Mouse (Mus musculus) liver, adult 2 months (tissue): Measurements from ENCODE around the gene Rhobtb1.

Experiments used
- CTCF ChIP-seq: fragments of 200-500 bp; IDR thresholded peaks from 2 replicates; pipeline ENCODE4 v1.5.1; 2011; ENCODE audit warnings: low read depth, low read length, control low read depth
- POLR2A ChIP-seq: fragments of 200-500 bp; IDR thresholded peaks from 2 replicates; pipeline ENCODE4 v1.6.1; 2011; ENCODE audit warnings: low read length, control low read depth; ENCODE audit not compliant: insufficient read depth; ENCODE audit errors: extremely low read depth

DNA sequence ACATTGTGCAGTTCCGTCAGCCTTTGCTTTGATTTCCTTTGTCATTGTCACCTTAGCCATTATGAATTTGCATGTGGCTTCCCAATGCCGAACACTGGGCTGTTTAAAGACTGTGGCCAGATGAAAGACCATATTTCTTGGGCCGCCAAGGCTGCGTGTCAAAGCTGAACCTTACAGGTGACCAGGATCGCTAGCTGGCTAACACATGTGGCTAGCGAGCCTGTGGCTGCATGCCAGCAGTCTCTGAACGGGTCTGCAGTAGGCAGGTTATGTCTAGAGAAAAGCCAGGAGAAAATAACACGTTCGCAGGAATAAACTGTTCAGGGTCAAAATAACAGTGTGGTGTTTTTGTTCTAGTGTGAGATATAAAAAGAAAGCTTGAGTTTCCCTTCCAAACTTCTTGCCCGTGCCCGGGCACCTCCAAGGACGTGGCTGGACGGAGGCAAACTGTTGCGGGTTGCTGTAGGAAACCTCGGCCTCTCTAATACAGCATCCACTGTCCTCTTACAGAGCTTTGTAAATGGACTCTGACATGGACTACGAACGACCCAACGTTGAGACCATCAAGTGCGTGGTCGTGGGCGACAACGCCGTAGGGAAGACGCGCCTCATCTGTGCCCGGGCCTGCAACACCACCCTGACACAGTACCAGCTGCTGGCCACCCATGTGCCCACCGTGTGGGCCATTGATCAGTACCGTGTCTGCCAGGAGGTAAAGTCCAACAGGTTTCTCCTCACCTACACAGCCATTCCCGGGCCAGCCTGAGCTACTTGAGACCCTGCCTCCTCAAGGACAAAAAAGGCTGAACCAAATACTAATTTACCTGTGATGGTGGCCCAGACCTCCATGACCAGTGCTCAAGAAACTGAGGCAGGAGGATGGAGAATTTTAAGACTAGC lies 97.3 kb downstream of the Rhobtb1 start:
- TF ChIP-seq POLR2A (no peak), CTCF (no peak)
